Mouse (Mus musculus) liver, embryonic 12.5 days (tissue): Measurements from ENCODE around the gene Reep3. TPM values are rescaled to one million over a fixed set of nuclear protein-coding genes. Genes with fewer than 3 reads are reported as not detected.
A peak's percentile ranks its signal among the peaks of the same experiment; 100 is the strongest.
"Not testable (repeated sequence)": the region's sequence is repeated elsewhere in the genome, so short reads cannot be mapped to it uniquely, and the experiment has no call there.

Experiments
- ATAC-seq: fragments of 200-750 bp; cut with Nextera tagmentation; 2 replicates; pipeline ENCODE4 v1.8.0; 2017; ENCODE audit warnings: moderate number of reproducible peaks, mild to moderate bottlenecking, moderate library complexity
- H3K27ac ChIP-seq: fragments of 300-500 bp; sonication (generic); 2 replicates; pipeline ENCODE4 v1.5.1; 2016; ENCODE audit warnings: mild to moderate bottlenecking
- H3K27me3 ChIP-seq: fragments of 300-500 bp; sonication (generic); replicated peaks from 2 replicates; pipeline ENCODE4 v1.6.1; 2016; ENCODE audit warnings: mild to moderate bottlenecking, moderate library complexity
- H3K36me3 ChIP-seq: fragments of 300-500 bp; sonication (generic); 2 replicates; pipeline ENCODE4 v1.6.1; 2016; ENCODE audit warnings: mild to moderate bottlenecking, moderate library complexity
- H3K4me1 ChIP-seq: fragments of 300-500 bp; sonication (generic); 2 replicates; pipeline ENCODE4 v1.6.1; 2016
- H3K4me2 ChIP-seq: fragments of 300-500 bp; sonication (generic); 2 replicates; pipeline ENCODE4 v1.6.1; 2016; ENCODE audit warnings: mild to moderate bottlenecking, moderate library complexity
- H3K4me3 ChIP-seq: fragments of 300-500 bp; sonication (generic); 2 replicates; pipeline ENCODE4 v1.5.1; 2016; ENCODE audit warnings: mild to moderate bottlenecking, moderate library complexity
- H3K9ac ChIP-seq: fragments of 300-500 bp; sonication (generic); 2 replicates; pipeline ENCODE4 v1.6.1; 2016; ENCODE audit warnings: mild to moderate bottlenecking, moderate library complexity
- H3K9me3 ChIP-seq: fragments of 300-500 bp; sonication (generic); replicated peaks from 2 replicates; pipeline ENCODE4 v1.6.1; 2016; ENCODE audit warnings: mild to moderate bottlenecking, moderate library complexity
- WGBS: fragments of 180-500 bp; shearing (Covaris S2); methylation state at CpG from one replicate; pipeline ENCODE4 v1.1.7; 2016; ENCODE audit not compliant: insufficient replicate concordance; 5-methylcytosine and 5-hydroxymethylcytosine counted together
- polyA plus RNA-seq: library from polyadenylated mRNA; unstranded; fragments of >200 nt; fragmentation: Nextera tagmentation; extraction: Ambion mirVana; gene quantifications from 2 replicates; pipeline ENCODE4 v1.2.1, GENCODE M21; 2016

The Reep3 gene
- polyA plus RNA-seq, 1 experiment from 2014 or later: 8.8 TPM

GRCm38 (mm10) chr10:67017891-67018290 is 78.9 kb downstream of the Reep3 start:
- WGBS: 64% methylated on average over 4 of the region's 4 CpGs
- no peaks in the 10 kb centered on the region for H3K9me3 ChIP-seq
- H3K27ac ChIP-seq: no peak overlapping the region
- no peak overlapping the region for H3K4me2 ChIP-seq
- ATAC-seq: no peak
- H3K4me3 ChIP-seq: no peak overlapping the region
- peaks cover 20% of the 10 kb centered on the region; the same call in 1 of the 2 replicates for H3K36me3 ChIP-seq
- H3K9ac ChIP-seq: no peak overlapping the region
- H3K27me3 ChIP-seq: no peaks in the 10 kb centered on the region
- H3K4me1 ChIP-seq: 0 out of 2 replicates have a peak, but pooled peaks cover 3% of the 10 kb centered on the region

GRCm38 (mm10) chr10:67017315-67017714 is 79.4 kb downstream of the Reep3 start:
- Histone ChIP-seq H3K4me2 (no peak overlapping the region), H3K9ac (no peak overlapping the region)

GRCm38 (mm10) chr10:67016615-67017278 is 80.0 kb downstream of the Reep3 start:
- no peak overlapping the region for H3K4me2 ChIP-seq
- WGBS: 63% methylated on average over 4 of the region's 4 CpGs
- peaks cover 20% of the 10 kb centered on the region; the same call in 1 of the 2 replicates for H3K36me3 ChIP-seq
- H3K4me3 ChIP-seq: no peak overlapping the region
- 0 out of 2 replicates have a peak, but pooled peaks cover 3% of the 10 kb centered on the region for H3K4me1 ChIP-seq
- H3K27me3 ChIP-seq: no peaks in the 10 kb centered on the region
- no peak overlapping the region for H3K27ac ChIP-seq
- ATAC-seq: no peak
- no peak overlapping the region for H3K9ac ChIP-seq
- H3K9me3 ChIP-seq: no peaks in the 10 kb centered on the region

More at GRCm38 (mm10) chr10:67017315-67017714, 79.4 kb downstream of the Reep3 start:
- Histone ChIP-seq H3K27me3 (no peaks in the 10 kb centered on the region), H3K4me1 (0 out of 2 replicates have a peak, but pooled peaks cover 3% of the 10 kb centered on the region), H3K4me3 (no peak overlapping the region), H3K36me3 (peaks cover 20% of the 10 kb centered on the region; the same call in 1 of the 2 replicates), H3K27ac (no peak overlapping the region), H3K9me3 (no peaks in the 10 kb centered on the region)
- WGBS: 55% methylated on average over 2 of the region's 2 CpGs
- no peak for ATAC-seq

GRCm38 (mm10) chr10:67014746-67015145 is 82.0 kb downstream of the Reep3 start:
- no peak for ATAC-seq
- 79% methylated on average over 12 of the region's 12 CpGs for WGBS
- Histone ChIP-seq H3K36me3 (peaks cover 15% of the 10 kb centered on the region; the same call in 1 of the 2 replicates), H3K9me3 (no peaks in the 10 kb centered on the region), H3K9ac (no peak overlapping the region), H3K27ac (no peak overlapping the region), H3K4me2 (no peak overlapping the region), H3K27me3 (no peaks in the 10 kb centered on the region), H3K4me3 (no peak overlapping the region), H3K4me1 (0 out of 2 replicates have a peak, but pooled peaks cover 3% of the 10 kb centered on the region)

GRCm38 (mm10) chr10:67010521-67010920 is 86.2 kb downstream of the Reep3 start:
- ATAC-seq: no peak
- Histone ChIP-seq H3K27ac (no peak overlapping the region), H3K9me3 (no peaks in the 10 kb centered on the region), H3K4me2 (no peak overlapping the region), H3K4me3 (no peak overlapping the region), H3K9ac (no peak overlapping the region), H3K27me3 (no peaks in the 10 kb centered on the region), H3K4me1 (no peaks in the 10 kb centered on the region), H3K36me3 (peaks cover 13% of the 10 kb centered on the region; the same call in 1 of the 2 replicates)
- WGBS: 73% methylated on average over 12 of the region's 12 CpGs

- H3K4me2 ChIP-seq: peak overlapping the region; percentile 66
- peak overlapping the region; percentile 33 for H3K27ac ChIP-seq
- H3K4me1 ChIP-seq: peaks cover 23% of the 10 kb centered on the region
- no peaks in the 10 kb centered on the region for H3K9me3 ChIP-seq
- 3% methylated on average over 12 of the region's 12 CpGs for WGBS
- H3K36me3 ChIP-seq: no peaks in the 10 kb centered on the region
- H3K4me3 ChIP-seq: peak overlapping the region; percentile 51
- H3K27me3 ChIP-seq: peaks cover 19% of the 10 kb centered on the region; the same call in 1 of the 2 replicates
- peak overlapping the region; percentile 47 for H3K9ac ChIP-seq
- ATAC-seq: no peak
Measured at GRCm38 (mm10) chr10:67004527-67005042, 92.2 kb downstream of the Reep3 start.

- H3K4me2 ChIP-seq: peak overlapping the region; percentile 66
- H3K9me3 ChIP-seq: no peaks in the 10 kb centered on the region
- H3K27me3 ChIP-seq: peaks cover 19% of the 10 kb centered on the region; the same call in 1 of the 2 replicates
- 1% methylated on average over 22 of the region's 22 CpGs for WGBS
- H3K4me1 ChIP-seq: peaks cover 23% of the 10 kb centered on the region
- no peaks in the 10 kb centered on the region for H3K36me3 ChIP-seq
- H3K4me3 ChIP-seq: peak overlapping the region; percentile 51
- peak overlapping the region; percentile 33 for H3K27ac ChIP-seq
- peak overlapping the region; percentile 47 for H3K9ac ChIP-seq
- peak; percentile 60 for ATAC-seq
Measured at GRCm38 (mm10) chr10:67003743-67004526, 92.8 kb downstream of the Reep3 start.

- peak overlapping the region; percentile 51 for H3K4me3 ChIP-seq
- peaks cover 19% of the 10 kb centered on the region; the same call in 1 of the 2 replicates for H3K27me3 ChIP-seq
- no peaks in the 10 kb centered on the region for H3K9me3 ChIP-seq
- 0 out of 2 replicates have a peak, but pooled peaks have one; percentile 26 for ATAC-seq
- no peaks in the 10 kb centered on the region for H3K36me3 ChIP-seq
- peak overlapping the region; percentile 66 for H3K4me2 ChIP-seq
- peak overlapping the region; percentile 12; the same call in 1 of the 2 replicates for H3K9ac ChIP-seq
- H3K4me1 ChIP-seq: peaks cover 23% of the 10 kb centered on the region
- WGBS: 3% methylated on average over 25 of the region's 25 CpGs
- peak overlapping the region; percentile 33 for H3K27ac ChIP-seq
Measured at GRCm38 (mm10) chr10:67003009-67003742, 93.6 kb downstream of the Reep3 start.

- 15% methylated on average over 30 of the region's 30 CpGs for WGBS
- Histone ChIP-seq H3K4me3 (peak overlapping the region; percentile 51), H3K4me1 (peaks cover 23% of the 10 kb centered on the region), H3K27me3 (peaks cover 19% of the 10 kb centered on the region; the same call in 1 of the 2 replicates), H3K27ac (no peak overlapping the region), H3K36me3 (no peaks in the 10 kb centered on the region), H3K9me3 (no peaks in the 10 kb centered on the region), H3K9ac (peak overlapping the region; percentile 12; the same call in 1 of the 2 replicates), H3K4me2 (peak overlapping the region; percentile 66)
- peak; percentile 74 for ATAC-seq
Measured at GRCm38 (mm10) chr10:67002207-67003008, 94.3 kb downstream of the Reep3 start.

- peaks cover 19% of the 10 kb centered on the region; the same call in 1 of the 2 replicates for H3K27me3 ChIP-seq
- ATAC-seq, H3K27ac ChIP-seq, H3K36me3 ChIP-seq, H3K9ac ChIP-seq, H3K9me3 ChIP-seq, H3K4me3 ChIP-seq, H3K4me2 ChIP-seq: not testable (repeated sequence)
- 87% methylated on average over 13 of the region's 13 CpGs for WGBS
- H3K4me1 ChIP-seq: peaks cover 23% of the 10 kb centered on the region
Measured at GRCm38 (mm10) chr10:67000958-67001615, 95.7 kb downstream of the Reep3 start.
